Mouse (Mus musculus): ENCODE measurements at regions not wholly inside any gene's neighbourhood (a gene's known extent, or its start where the extent isn't known, plus 50 kb on each side); places are given as distances from the start of the nearest gene placed in this dataset.

DNA sequence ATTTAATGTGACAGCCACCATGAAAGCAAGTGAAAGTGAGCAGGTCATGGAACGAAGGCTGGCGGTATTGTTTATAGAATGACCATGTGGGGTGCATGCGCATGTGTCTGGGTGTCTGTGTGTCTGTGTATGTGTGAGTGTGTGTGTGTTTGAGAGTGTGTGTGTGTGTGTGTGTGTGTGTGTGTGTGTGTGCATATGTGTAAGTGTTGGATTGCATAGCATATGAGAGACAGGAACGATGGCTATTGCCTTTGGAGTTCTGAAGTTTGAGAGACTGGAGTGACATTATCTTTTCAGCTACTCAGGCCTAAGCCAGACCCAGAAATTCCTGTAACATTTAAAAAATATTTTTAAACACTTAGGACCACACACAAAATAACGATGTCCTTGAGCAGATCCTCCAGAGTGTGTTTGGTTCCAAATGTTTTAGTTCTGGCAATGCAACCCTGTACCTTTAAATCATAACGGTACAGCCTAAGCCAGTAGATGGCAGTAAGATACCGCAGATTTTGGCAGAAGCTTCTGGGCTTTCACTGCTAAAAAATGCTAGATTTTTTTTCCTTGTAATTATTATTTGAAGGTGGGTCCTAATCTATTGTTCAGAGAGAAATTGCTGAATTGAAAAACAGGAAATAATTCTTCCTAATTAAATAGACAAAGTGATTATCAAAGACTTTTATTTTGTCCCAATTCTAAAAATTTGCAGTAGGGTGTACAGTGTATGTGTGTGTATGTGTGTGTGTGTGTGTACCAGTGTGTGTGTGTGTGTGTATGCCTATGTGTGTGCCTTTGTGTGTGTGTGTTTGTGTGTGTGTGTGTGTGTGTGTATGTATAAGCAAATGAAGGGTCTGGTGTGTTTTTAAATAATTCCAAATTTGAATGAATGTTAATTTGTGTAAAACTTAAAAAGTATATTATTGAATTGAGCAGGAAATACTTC lies 228.0 kb upstream of the Arrdc4 start:
- no peaks in the 10 kb centered on the region for H3K4me1 ChIP-seq (ENCODE audit: control insufficient read depth, insufficient read depth, low read length)
- H3K27ac ChIP-seq (ENCODE audit: low read length) = no peak overlapping the region
- H3K36me3 ChIP-seq (ENCODE audit: control insufficient read depth, insufficient read depth) = no peaks in the 10 kb centered on the region
- no peaks in the 10 kb centered on the region for H3K27me3 ChIP-seq (ENCODE audit: control insufficient read depth, insufficient read depth, low read length)
- no peak overlapping the region for H3K9ac ChIP-seq (ENCODE audit: low read length)
- H3K4me3 ChIP-seq (ENCODE audit: low read length) = no peak overlapping the region
- WGBS = 58% methylated on average over 7 of the region's 7 CpGs
- no peaks in the 10 kb centered on the region for H3K9me3 ChIP-seq (replicated peaks; ENCODE audit: control insufficient read depth, low read length)
- H3K4me2 ChIP-seq (ENCODE audit: low read depth, low read length) = no peak overlapping the region
- no peak for ATAC-seq (replicated peaks; ENCODE audit: extremely low read depth, insufficient read depth, low FRiP score)

DNA sequence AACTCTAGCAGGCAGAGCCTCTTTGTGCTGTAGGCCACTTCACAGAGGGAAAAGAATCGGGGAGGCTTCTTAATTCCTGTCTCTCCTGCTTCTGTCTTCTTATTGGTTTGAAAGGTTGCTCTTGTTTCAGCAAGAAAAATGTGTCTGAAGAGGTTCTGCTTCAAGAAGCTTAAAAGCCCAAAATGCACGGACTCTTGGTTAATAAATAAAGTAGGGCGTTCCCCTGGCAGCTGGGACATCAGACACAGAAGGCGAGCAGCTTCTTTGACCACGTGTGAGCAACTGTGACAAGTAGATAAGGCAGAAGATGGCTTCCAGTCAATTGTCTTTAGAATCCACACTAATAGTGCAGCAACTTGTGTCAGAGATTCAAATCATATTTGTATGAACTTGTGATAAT lies 226.9 kb upstream of the Arrdc4 start:
- WGBS = 50% methylated on average over 5 of the region's 5 CpGs
- Histone ChIP-seq H3K36me3 (ENCODE audit: control insufficient read depth, insufficient read depth) (no peaks in the 10 kb centered on the region), H3K27ac (ENCODE audit: low read length) (no peak overlapping the region), H3K4me2 (ENCODE audit: low read depth, low read length) (no peak overlapping the region), H3K4me3 (ENCODE audit: low read length) (no peak overlapping the region), H3K4me1 (ENCODE audit: control insufficient read depth, insufficient read depth, low read length) (no peaks in the 10 kb centered on the region), H3K9me3 (replicated peaks; ENCODE audit: control insufficient read depth, low read length) (no peaks in the 10 kb centered on the region), H3K9ac (ENCODE audit: low read length) (no peak overlapping the region), H3K27me3 (ENCODE audit: control insufficient read depth, insufficient read depth, low read length) (no peaks in the 10 kb centered on the region)
- no peak for ATAC-seq (replicated peaks; ENCODE audit: extremely low read depth, insufficient read depth, low FRiP score)

DNA sequence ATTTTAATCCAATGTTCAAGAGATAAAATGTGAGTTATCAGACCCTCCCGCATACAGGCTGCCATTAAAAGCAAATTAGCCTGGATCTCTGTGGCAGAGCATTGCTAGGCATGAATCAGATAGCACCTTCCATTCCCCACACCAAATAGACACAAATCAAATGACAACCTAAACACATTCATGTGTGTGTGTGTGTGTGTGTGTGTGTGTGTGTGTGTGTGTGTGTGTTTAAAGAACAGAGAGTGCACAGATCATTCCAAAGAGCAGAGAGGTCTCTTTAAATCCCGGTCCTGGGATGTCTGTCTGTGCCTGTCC lies 226.5 kb upstream of the Arrdc4 start:
- no peak overlapping the region for H3K4me2 ChIP-seq (ENCODE audit: low read depth, low read length)
- H3K9ac ChIP-seq (ENCODE audit: low read length) = no peak overlapping the region
- H3K36me3 ChIP-seq (ENCODE audit: control insufficient read depth, insufficient read depth) = no peaks in the 10 kb centered on the region
- no peaks in the 10 kb centered on the region for H3K27me3 ChIP-seq (ENCODE audit: control insufficient read depth, insufficient read depth, low read length)
- no peaks in the 10 kb centered on the region for H3K4me1 ChIP-seq (ENCODE audit: control insufficient read depth, insufficient read depth, low read length)
- ATAC-seq (replicated peaks; ENCODE audit: extremely low read depth, insufficient read depth, low FRiP score) = no peak
- no peak overlapping the region for H3K27ac ChIP-seq (ENCODE audit: low read length)
- no peak overlapping the region for H3K4me3 ChIP-seq (ENCODE audit: low read length)
- H3K9me3 ChIP-seq (replicated peaks; ENCODE audit: control insufficient read depth, low read length) = no peaks in the 10 kb centered on the region
- WGBS = 51% methylated on average over 2 of the region's 2 CpGs

DNA sequence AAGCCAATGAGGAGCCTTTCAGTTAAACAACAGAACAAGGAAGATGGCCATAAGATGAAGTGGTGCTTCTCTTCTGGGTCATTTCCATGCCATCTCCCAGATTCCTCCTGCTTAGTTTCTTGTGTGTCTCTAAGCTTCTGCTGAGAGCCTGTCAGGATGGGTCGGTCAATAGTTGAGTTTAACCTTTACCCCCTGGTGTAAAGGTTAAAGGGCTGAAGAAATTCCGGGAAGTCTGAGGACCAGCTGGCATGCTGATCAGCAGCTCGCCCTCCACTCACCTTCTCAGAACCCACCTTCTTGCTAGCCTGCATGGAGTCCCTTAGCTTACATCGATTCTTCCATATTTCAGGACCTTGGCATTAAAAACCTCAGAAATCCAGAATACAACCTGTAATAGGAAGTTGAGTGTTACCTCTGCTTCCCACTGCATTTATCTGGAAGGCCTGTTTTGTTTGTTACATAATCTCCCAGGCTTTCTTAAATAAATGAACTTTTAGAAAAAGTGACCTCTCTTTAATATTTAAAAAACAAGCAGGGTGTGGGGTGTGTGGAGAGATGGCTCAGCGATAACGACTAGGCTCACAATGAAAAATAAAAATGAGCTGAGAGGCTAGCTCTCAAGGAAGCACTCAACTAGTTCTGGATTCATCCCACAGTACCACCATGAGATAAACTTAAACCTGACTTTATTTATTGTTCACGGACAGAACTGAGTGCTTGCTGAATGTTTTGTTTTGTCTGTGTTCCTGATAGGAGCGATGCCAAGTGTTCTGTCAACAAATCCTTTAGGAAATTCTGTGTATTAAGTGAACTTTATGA lies 225.9 kb upstream of the Arrdc4 start:
- H3K4me2 ChIP-seq (ENCODE audit: low read depth, low read length) = no peak overlapping the region
- H3K27me3 ChIP-seq (ENCODE audit: control insufficient read depth, insufficient read depth, low read length) = no peaks in the 10 kb centered on the region
- no peaks in the 10 kb centered on the region for H3K9me3 ChIP-seq (replicated peaks; ENCODE audit: control insufficient read depth, low read length)
- H3K4me1 ChIP-seq (ENCODE audit: control insufficient read depth, insufficient read depth, low read length) = no peaks in the 10 kb centered on the region
- no peak overlapping the region for H3K4me3 ChIP-seq (ENCODE audit: low read length)
- ATAC-seq (replicated peaks; ENCODE audit: extremely low read depth, insufficient read depth, low FRiP score) = no peak
- 61% methylated on average over 8 of the region's 8 CpGs for WGBS
- no peaks in the 10 kb centered on the region for H3K36me3 ChIP-seq (ENCODE audit: control insufficient read depth, insufficient read depth)
- no peak overlapping the region for H3K27ac ChIP-seq (ENCODE audit: low read length)
- no peak overlapping the region for H3K9ac ChIP-seq (ENCODE audit: low read length)

DNA sequence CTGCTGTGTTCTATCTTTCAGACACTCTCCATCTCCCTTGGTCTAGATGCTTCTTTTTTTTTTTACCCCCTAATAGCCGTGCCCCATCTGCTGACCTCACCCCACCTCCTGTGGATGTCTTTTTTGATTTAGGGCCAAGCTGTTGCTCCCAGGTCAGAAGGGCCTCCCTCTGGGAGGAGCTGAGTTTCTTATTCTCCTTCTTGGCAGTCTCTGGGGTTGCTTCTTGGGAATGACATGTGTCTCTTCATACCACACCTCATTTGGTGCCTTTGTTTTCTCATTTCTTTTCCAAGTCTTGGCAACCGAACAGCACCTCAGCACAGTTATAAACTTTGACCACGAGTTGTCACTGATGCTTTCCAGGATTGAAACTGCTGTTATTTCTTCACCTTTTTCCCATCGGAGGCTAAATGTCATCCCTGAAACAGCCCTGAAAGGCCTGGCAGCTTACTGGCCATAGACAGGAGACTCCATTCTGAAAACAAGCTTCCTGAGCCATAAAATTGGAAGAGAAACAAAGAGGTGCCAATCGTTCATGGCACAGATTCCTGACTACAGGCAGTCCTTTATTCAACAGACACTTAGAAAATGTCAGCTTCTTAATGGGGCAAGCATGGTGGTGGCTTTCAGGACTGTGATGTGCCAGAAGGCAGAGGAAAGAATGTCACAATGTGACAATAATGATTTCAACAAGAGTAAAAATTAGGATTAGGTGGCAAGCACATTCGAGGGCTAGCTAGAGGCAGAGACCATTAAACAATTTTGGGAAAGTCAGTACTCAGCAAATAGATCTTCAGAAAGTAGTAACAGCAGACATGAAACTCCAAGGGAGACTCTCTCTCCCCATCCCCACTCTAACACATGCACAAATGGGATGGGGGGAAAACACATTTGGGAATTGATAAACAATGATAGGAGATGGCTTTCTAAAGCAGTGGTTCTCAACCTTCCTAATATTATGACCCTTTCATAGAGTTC lies 197.1 kb upstream of the Arrdc4 start:
- Histone ChIP-seq H3K4me3 (ENCODE audit: low read length) (no peak overlapping the region), H3K36me3 (ENCODE audit: control insufficient read depth, insufficient read depth) (no peaks in the 10 kb centered on the region), H3K27me3 (ENCODE audit: control insufficient read depth, insufficient read depth, low read length) (no peaks in the 10 kb centered on the region), H3K9ac (ENCODE audit: low read length) (no peak overlapping the region), H3K4me1 (ENCODE audit: control insufficient read depth, insufficient read depth, low read length) (no peaks in the 10 kb centered on the region), H3K9me3 (replicated peaks; ENCODE audit: control insufficient read depth, low read length) (no peaks in the 10 kb centered on the region), H3K27ac (ENCODE audit: low read length) (no peak overlapping the region), H3K4me2 (ENCODE audit: low read depth, low read length) (no peak overlapping the region)
- ATAC-seq (replicated peaks; ENCODE audit: extremely low read depth, insufficient read depth, low FRiP score) = no peak
- 57% methylated on average over 6 of the region's 6 CpGs for WGBS

DNA sequence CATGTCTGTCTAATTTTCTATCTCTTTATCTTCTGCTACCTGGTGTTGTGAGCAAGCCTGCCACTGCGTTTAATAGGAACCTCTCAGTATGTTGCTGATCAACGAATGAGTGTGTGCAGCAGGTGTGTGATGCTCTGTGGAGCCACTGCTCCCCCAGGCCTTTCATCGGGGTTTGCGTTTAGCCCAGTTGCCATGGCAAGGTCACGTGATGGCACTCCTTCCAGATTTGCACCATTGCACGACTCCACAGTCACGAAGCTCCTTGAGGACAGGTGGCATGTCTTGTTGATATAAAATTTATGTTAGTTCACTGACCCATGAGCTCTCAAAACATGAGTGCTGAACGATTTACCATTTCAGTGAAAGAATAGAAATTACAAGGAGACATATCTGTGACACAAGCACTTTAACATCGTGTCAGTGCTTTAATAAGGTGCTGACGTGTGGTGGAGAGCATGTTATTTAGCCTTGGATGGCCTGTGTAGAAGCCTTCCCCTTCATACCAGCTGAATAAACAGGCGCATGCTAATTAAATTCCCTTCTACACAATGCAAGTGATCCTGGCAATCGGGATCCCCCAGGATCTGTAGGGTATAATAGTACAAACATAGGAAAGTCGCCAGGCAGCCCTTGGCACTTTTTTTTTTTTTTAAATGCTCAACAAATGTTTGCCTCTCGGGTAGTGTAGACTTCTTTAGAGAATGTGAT lies 181.7 kb upstream of the Arrdc4 start:
- 63% methylated on average over 14 of the region's 14 CpGs for whole genome bisulfite sequencing
- H3K9ac ChIP-seq (ENCODE audit: low read length) = no peak overlapping the region
- H3K27ac ChIP-seq (ENCODE audit: low read length) = no peak overlapping the region
- no peaks in the 10 kb centered on the region for H3K36me3 ChIP-seq (ENCODE audit: control insufficient read depth, insufficient read depth)
- no peak overlapping the region for H3K4me3 ChIP-seq (ENCODE audit: low read length)
- no peaks in the 10 kb centered on the region for H3K27me3 ChIP-seq (ENCODE audit: control insufficient read depth, insufficient read depth, low read length)
- no peaks in the 10 kb centered on the region for H3K9me3 ChIP-seq (replicated peaks; ENCODE audit: control insufficient read depth, low read length)
- no peaks in the 10 kb centered on the region for H3K4me1 ChIP-seq (ENCODE audit: control insufficient read depth, insufficient read depth, low read length)
- ATAC-seq (replicated peaks; ENCODE audit: extremely low read depth, insufficient read depth, low FRiP score) = no peak
- no peak overlapping the region for H3K4me2 ChIP-seq (ENCODE audit: low read depth, low read length)

DNA sequence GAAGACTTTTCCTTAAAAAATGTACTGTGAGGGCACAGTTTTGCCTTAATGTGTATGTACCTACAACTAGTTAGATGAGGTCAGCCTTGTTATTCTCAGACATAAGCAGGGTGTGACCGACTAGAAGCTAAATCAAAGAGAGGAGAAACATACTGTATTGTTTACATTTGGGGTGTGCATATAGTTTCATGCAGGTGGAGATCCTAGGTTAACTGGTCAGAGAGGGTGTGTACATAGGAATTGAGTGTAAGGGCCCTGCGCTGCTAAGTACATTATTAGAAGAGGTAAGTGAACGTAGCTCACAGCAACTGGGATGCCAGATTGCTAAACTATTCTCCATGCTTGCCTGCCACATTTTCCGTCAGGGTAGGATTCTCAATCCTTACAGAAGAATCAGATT lies 180.6 kb upstream of the Arrdc4 start:
- ATAC-seq (replicated peaks; ENCODE audit: extremely low read depth, insufficient read depth, low FRiP score) = no peak
- H3K27me3 ChIP-seq (ENCODE audit: control insufficient read depth, insufficient read depth, low read length) = no peaks in the 10 kb centered on the region

DNA sequence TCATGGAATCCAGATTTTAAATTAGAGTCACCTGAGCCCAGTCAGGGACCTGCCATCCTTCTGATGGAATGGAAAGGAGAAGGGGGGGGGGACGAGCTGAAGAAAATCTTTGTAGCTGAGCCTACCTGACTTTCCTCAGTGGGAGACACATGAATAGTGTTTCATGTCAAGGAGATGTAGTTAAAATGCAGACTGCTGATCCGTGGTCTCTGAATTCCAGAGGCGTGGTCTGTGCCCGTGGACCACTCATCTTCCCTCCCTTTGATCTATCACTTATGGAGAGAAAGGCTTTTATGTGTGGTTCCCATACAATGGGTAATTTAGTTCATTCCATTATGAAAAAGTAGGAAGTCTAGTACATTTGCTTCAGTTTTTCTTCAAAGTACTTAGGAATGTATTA lies 176.6 kb upstream of the Arrdc4 start:
- WGBS = 65% methylated on average over 4 of the region's 4 CpGs
- no peaks in the 10 kb centered on the region for H3K4me1 ChIP-seq (ENCODE audit: control insufficient read depth, insufficient read depth, low read length)
- H3K27ac ChIP-seq (ENCODE audit: low read length) = no peak overlapping the region
- H3K4me3 ChIP-seq (ENCODE audit: low read length) = no peak overlapping the region
- no peaks in the 10 kb centered on the region for H3K27me3 ChIP-seq (ENCODE audit: control insufficient read depth, insufficient read depth, low read length)
- no peak for ATAC-seq (replicated peaks; ENCODE audit: extremely low read depth, insufficient read depth, low FRiP score)
- no peak overlapping the region for H3K4me2 ChIP-seq (ENCODE audit: low read depth, low read length)
- no peaks in the 10 kb centered on the region for H3K36me3 ChIP-seq (ENCODE audit: control insufficient read depth, insufficient read depth)
- no peak overlapping the region for H3K9ac ChIP-seq (ENCODE audit: low read length)
- H3K9me3 ChIP-seq (replicated peaks; ENCODE audit: control insufficient read depth, low read length) = no peaks in the 10 kb centered on the region

More for the DNA sequence above, 180.6 kb upstream of the Arrdc4 start:
- Histone ChIP-seq H3K9me3 (replicated peaks; ENCODE audit: control insufficient read depth, low read length) (no peaks in the 10 kb centered on the region), H3K27ac (ENCODE audit: low read length) (no peak overlapping the region), H3K4me3 (ENCODE audit: low read length) (no peak overlapping the region), H3K4me1 (ENCODE audit: control insufficient read depth, insufficient read depth, low read length) (no peaks in the 10 kb centered on the region), H3K36me3 (ENCODE audit: control insufficient read depth, insufficient read depth) (no peaks in the 10 kb centered on the region), H3K9ac (ENCODE audit: low read length) (no peak overlapping the region), H3K4me2 (ENCODE audit: low read depth, low read length) (no peak overlapping the region)
- 71% methylated on average over 4 of the region's 4 CpGs for WGBS
